Mouse (Mus musculus): ENCODE data around the gene Gm648. TPM values are rescaled to one million over a fixed set of nuclear protein-coding genes. Genes with fewer than 3 reads are reported as not detected.

Gm648 gene
- polyA plus RNA-seq (2017; shearing (Covaris generic)) = not detected

GRCm38 (mm10) chrX:56549506-56549905 is at the start of gene Gm648:
Gene Gm648 (minus strand): TSS chrX:56549606.

GRCm38 (mm10) chrX:56597887-56598640 is 48.7 kb upstream of the Gm648 start, which contains the start of gene Mmgt1:
Gene Mmgt1 (minus strand): TSS chrX:56598069.

GRCm38 (mm10) chrX:56524442-56524841 is 25.0 kb downstream of the Gm648 start, which contains the start of gene Gm10477:
Gene Gm10477 (plus strand): TSS chrX:56524742.

Other genes with a start within 250 kb of the Gm648 start
- gene Zfp449, start 203.2 kb downstream of the Gm648 start, polyA plus RNA-seq (2017; shearing (Covaris generic)) = 0.51 TPM
- 0.19 TPM for gene Smim10l2a, start 175.0 kb downstream of the Gm648 start, polyA plus RNA-seq (2017; shearing (Covaris generic))
- not detected for gene Gm2174, start 101.6 kb downstream of the Gm648 start, polyA plus RNA-seq (2017; shearing (Covaris generic))
- 39.8 TPM for gene Ints6l, start 94.7 kb downstream of the Gm648 start, polyA plus RNA-seq (2017; shearing (Covaris generic))
- gene Gm10477, start 24.9 kb downstream of the Gm648 start, polyA plus RNA-seq (2017; shearing (Covaris generic)) = not detected
- 8.5 TPM for gene Mmgt1, start 48.5 kb upstream of the Gm648 start, polyA plus RNA-seq (2017; shearing (Covaris generic))
- 15.8 TPM for gene Slc9a6, start 60.2 kb upstream of the Gm648 start, polyA plus RNA-seq (2017; shearing (Covaris generic))
- gene Fhl1, start 182.2 kb upstream of the Gm648 start, polyA plus RNA-seq (2017; shearing (Covaris generic)) = not detected

Data from naive thymus-derived CD4-positive, alpha-beta T cell, adult 5 months (primary cell).